Mouse (Mus musculus) bone marrow, adult 2 months (tissue): ENCODE data around the gene Klf3. TPM values are rescaled to one million over a fixed set of nuclear protein-coding genes. Genes with fewer than 3 reads are reported as not detected.

ENCODE experiments used
- H3K27ac ChIP-seq: fragments of 200-500 bp; 2 replicates; pipeline ENCODE4 v1.5.1; 2012; ENCODE audit warnings: low read depth, mild to moderate bottlenecking, control low read depth, inconsistent platforms, low read length; ENCODE audit not compliant: control insufficient read depth, poor library complexity, insufficient read depth
- H3K4me1 ChIP-seq: fragments of 200-500 bp; 2 replicates; pipeline ENCODE4 v1.6.1; 2011; ENCODE audit warnings: low read length; ENCODE audit not compliant: control insufficient read depth, insufficient read depth
- H3K4me3 ChIP-seq: fragments of 200-500 bp; replicated peaks from 2 replicates; pipeline ENCODE3; 2011; ENCODE audit warnings: mild to moderate bottlenecking, low read depth, low read length, control low read depth; ENCODE audit not compliant: control insufficient read depth
- CTCF ChIP-seq: fragments of 200-500 bp; IDR thresholded peaks from 2 replicates; pipeline ENCODE4 v1.5.1; 2011; ENCODE audit warnings: low read length, control low read depth; ENCODE audit not compliant: control insufficient read depth, insufficient read depth
- POLR2A ChIP-seq: fragments of 200-500 bp; IDR thresholded peaks from 2 replicates; pipeline ENCODE4 v1.6.1; 2011; ENCODE audit warnings: low read depth, mild to moderate bottlenecking, control low read depth, low read length, borderline replicate concordance; ENCODE audit not compliant: control insufficient read depth
- WGBS: fragments of 180-500 bp; shearing (Covaris S2); methylation state at CpG from one replicate; pipeline ENCODE4 v1.1.7; 2018; 5-methylcytosine and 5-hydroxymethylcytosine counted together
- polyA plus RNA-seq: library from polyadenylated mRNA; stranded (reverse); fragments of >200 nt; gene quantifications from 2 replicates; pipeline ENCODE4 v1.2.4, GENCODE M21; 2011; ENCODE audit warnings: low replicate concordance; ENCODE audit not compliant: missing spikeins, insufficient read depth, insufficient read length

The Klf3 gene
- polyA plus RNA-seq, 1 experiment = 72.8 TPM

DNA sequence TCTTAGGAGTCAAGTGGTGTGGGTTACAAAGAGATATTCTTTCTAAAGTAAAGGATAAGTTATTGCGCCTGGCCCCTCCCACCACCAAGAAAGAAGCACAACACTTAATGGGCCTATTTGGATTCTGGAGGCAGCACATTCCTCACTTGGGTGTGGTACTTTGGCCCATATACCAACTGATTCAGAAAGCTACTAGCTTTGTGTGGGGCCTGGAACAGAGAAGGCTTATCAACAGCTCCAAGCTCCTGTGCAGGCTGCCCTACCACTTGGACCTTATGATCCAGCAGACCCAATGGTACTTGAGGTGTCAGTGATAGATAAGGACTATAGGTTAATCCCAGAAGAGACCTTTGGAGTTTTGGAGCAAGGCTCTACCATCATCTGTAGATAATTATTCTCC lies 15.0 kb upstream of the Klf3 start:
- TF ChIP-seq POLR2A (no peak), CTCF (no peak)

DNA sequence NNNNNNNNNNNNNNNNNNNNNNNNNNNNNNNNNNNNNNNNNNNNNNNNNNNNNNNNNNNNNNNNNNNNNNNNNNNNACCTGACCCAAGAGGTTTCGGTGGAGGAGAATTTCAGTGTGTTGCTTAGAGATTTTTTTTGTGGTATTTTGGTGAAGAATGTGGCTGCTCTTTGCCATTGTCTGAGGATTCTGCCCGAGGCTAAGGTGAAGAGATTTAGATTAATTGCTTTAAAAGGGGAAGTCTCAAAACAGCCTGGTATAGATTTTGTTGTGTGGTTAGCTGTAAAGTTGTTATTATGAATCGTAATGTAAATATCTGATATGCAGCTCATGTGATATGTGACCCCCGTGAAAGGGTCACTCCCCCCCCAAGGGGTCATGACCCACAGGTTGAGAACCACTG lies 5.0 kb upstream of the Klf3 start:
- Histone ChIP-seq H3K4me1 (peaks cover 3% of the 10 kb centered on the region; the same call in 1 of the 2 replicates), H3K27ac (no peak overlapping the region), H3K4me3 (no peak overlapping the region)
- TF ChIP-seq POLR2A = no peak
- no peak for TF ChIP-seq CTCF
- WGBS = 40% methylated on average over 4 of the region's 4 CpGs

More for the DNA sequence above, 15.0 kb upstream of the Klf3 start:
- no peak overlapping the region for H3K27ac ChIP-seq
- no peaks in the 10 kb centered on the region for H3K4me1 ChIP-seq
- WGBS = 82% methylated on average over 1 of the region's 1 CpGs
- H3K4me3 ChIP-seq = no peak overlapping the region

DNA sequence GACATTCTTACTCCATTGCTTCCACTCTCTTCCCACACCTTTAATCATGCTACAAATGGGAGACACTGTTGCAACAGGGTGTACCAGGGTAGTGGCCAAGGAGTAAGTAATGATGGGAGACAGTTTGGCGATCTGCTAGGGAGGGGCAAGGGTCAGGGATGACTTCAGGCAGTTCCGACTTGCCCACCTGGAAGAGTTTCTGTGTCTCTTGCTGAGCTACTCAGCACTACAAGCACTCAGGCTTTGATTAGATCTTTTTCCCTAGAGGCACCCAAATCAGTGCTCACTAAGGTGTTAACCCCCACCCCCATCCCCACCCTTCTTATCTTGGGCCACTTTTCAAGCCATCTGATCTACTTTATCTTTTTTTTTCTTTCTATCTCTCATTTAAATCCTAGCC lies 1.6 kb upstream of the Klf3 start:
- no peak for TF ChIP-seq POLR2A
- TF ChIP-seq CTCF = no peak
- H3K27ac ChIP-seq = no peak overlapping the region
- H3K4me3 ChIP-seq = no peak overlapping the region
- WGBS = 87% methylated on average over 2 of the region's 2 CpGs
- H3K4me1 ChIP-seq = peaks cover 2% of the 10 kb centered on the region; the same call in 1 of the 2 replicates

DNA sequence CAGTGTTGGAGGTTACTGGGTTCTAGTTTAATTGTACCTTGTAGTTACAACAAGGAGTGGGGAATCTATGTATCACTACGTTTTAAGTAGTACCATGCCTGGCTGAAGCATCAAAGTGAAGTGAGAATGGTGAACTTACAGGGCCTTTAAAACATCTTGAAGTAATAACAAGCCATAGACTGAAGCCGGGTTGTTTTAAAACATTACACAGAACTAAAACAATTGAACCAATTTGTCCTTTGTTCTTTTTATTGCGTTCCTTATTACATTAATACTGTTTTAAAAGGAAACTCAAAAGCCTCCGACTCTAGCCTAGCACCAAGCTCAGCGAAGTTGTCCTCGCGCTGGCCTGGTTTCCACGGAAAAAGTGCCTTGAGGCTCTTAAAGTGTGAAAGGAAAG lies 1.0 kb upstream of the Klf3 start:
- peak overlapping the region; percentile 76 for H3K4me3 ChIP-seq
- TF ChIP-seq CTCF = no peak
- no peak for TF ChIP-seq POLR2A
- peak overlapping the region; percentile 99 for H3K27ac ChIP-seq
- H3K4me1 ChIP-seq = peaks cover 3% of the 10 kb centered on the region; the same call in 1 of the 2 replicates
- 33% methylated on average over 8 of the region's 8 CpGs for WGBS

DNA sequence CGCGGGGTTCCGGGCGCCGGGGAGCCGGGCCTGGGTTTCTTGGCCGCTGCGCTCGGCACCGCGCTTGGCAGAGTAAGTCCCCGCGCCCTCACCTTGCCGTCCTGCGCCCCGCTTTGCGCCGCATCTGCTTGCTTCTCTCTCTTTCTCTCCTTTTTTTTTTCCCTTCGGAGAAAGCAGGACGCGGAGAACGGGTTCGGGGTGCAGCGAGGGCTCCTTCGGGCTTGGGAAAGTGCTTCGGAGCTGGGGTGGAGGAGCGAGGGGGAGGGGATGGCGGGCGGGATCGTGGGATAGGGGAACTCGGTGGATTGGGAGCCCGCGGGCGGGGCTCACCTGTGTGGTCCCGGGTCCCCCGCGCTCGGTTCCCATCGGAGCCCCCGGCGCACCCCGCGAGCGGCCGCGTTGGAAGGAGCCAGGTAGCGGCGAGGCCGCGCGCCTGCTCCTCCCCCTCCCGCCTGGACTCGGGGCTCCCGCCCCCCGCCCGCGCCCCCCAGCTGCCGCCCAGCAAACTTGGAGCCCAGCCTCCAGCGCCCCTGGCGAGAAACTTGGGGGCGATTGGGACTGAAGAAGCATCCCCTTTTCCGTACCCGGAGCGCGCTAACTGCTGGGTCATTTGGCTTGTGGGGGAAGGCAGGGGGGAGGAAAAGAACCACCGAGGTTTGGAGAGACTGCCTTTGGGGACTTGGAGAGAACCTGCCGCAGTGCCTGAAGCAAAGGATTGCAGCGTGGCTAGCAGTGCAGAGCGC lies 703 bp downstream of the Klf3 start:
- under 1% methylated on average over 69 of the region's 69 CpGs for WGBS
- peak overlapping the region; percentile 99 for H3K27ac ChIP-seq
- peaks cover 3% of the 10 kb centered on the region; the same call in 1 of the 2 replicates for H3K4me1 ChIP-seq
- no peak for TF ChIP-seq CTCF
- TF ChIP-seq POLR2A = no peak
- H3K4me3 ChIP-seq = peak overlapping the region; percentile 71

DNA sequence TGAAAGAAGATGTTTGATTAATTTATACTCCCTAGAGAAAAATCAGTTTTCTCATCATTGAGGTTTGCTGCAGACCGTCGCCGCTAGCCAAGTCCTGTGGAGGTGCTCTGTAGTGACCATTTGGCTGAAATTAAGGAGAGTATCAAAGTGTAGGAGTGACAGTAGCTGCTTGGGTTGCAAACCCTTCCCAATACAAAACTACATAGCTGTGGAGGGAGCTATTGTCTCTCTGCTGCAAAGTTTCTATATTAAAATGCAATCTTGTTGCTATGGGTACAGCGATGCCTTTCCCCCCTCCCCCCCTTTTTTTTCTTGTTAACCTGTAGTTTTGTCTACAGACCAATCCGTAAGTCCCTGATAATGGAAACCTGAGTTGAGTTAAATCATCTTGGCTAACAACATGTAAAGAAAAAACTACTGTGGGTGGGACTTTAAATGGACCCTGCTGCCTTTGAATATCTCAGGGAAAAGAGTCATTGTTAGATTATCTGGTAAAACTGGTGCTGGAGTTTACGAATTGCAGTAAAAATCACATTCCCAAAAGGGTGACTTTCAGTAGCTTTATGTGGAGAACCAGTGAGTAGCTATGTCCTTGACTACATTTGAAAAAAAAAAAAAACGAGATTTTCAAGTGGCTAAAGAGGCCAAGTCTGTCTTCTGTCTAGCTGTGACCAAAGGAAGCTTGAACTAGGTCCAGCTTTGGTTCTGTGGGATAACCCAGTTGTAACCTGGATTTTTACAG lies 2.1 kb downstream of the Klf3 start:
- H3K27ac ChIP-seq = peak overlapping the region; percentile 79; the same call in 1 of the 2 replicates
- H3K4me3 ChIP-seq = peak overlapping the region; percentile 69
- WGBS = 31% methylated on average over 7 of the region's 7 CpGs
- TF ChIP-seq CTCF = no peak
- TF ChIP-seq POLR2A = no peak
- peaks cover 13% of the 10 kb centered on the region for H3K4me1 ChIP-seq

DNA sequence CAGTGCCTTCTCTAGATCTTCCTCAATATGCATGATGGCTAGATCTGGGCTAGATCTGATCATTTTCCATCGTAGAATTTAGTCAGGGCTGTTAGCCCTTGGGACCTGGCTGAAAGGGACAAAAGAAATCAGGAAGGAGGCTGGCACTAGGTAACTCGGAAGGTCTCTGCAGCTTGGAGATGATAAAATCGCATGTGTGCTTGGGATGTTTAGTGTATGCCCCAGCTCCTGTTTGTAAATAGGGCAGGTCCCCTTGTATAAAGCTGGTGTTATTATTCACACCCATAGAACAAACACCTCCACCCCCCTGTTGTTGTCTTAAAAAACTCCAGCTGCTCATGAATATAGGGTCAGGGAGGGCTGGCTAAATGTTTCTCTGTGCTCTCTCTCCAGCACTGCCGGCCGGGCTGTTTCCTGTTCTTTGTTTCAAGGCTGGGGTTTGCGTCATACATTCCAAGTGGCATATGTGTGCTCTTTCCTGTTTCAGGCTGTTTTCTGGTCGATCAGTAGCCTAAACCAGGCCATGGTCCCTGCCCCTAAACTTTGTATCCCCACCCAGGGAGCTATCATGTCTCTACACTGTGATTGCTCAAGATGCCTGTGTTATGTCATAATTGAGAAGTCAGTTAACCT lies 2.8 kb downstream of the Klf3 start:
- Histone ChIP-seq H3K4me1 (peaks cover 14% of the 10 kb centered on the region), H3K4me3 (peak overlapping the region; percentile 54), H3K27ac (peak overlapping the region; percentile 79)
- WGBS = 2% methylated on average over 7 of the region's 7 CpGs
- no peak for TF ChIP-seq POLR2A
- TF ChIP-seq CTCF = no peak

DNA sequence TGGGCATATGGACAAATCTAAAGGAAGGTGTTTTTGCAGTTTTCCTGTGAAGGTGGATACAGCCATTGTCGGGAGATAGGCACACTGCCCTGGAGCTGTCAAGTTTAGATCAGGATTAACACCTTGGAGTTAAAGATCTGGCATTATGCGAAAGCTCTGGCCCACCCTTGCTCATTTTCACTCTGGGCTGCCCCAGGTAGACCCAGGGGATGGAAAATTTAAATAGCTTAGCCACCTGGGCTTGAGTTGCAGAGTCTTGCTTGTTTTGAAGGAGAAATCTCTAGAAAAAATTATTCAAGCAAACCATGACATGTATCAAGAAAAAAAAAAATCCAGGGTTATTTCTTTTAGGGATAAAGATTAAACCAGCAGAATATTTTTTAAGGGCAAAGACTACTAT lies 3.4 kb downstream of the Klf3 start:
- no peak for TF ChIP-seq POLR2A
- TF ChIP-seq CTCF = no peak
- peak overlapping the region; percentile 79 for H3K27ac ChIP-seq
- H3K4me1 ChIP-seq = peaks cover 13% of the 10 kb centered on the region
- H3K4me3 ChIP-seq = peak overlapping the region; percentile 21
- 23% methylated on average over 2 of the region's 2 CpGs for WGBS
